Mouse (Mus musculus) fat pad, adult 2 months (tissue): ENCODE data around the gene Prom1.
"Not testable (repeated sequence)": the region's sequence is repeated elsewhere in the genome, so short reads cannot be mapped to it uniquely, and the experiment has no call there.

Experiments used
- DNase-seq: peaks from one replicate; pipeline ENCODE4 v3.0.0-alpha.2; 2011; ENCODE audit warnings: low read depth, low spot score; ENCODE audit errors: extremely low read depth

Gene Prom1

GRCm38 (mm10) chr5:44101231-44102110, at the start of gene Prom1:
Gene Prom1, minus strand, starts transcription at chr5:44102032.
- no peak for DNase-seq

- DNase-seq = no peak
Measured at GRCm38 (mm10) chr5:44147732-44148131, 45.9 kb upstream of the Prom1 start.

GRCm38 (mm10) chr5:44146437-44147332, 44.9 kb upstream of the Prom1 start:
- no peak for DNase-seq

- no peak for DNase-seq
Measured at GRCm38 (mm10) chr5:44143467-44144235, 41.8 kb upstream of the Prom1 start.

GRCm38 (mm10) chr5:44127487-44127886, 25.7 kb upstream of the Prom1 start:
- DNase-seq = no peak

- not testable (repeated sequence) for DNase-seq
Measured at GRCm38 (mm10) chr5:44126574-44126973, 24.7 kb upstream of the Prom1 start.

- no peak for DNase-seq
Measured at GRCm38 (mm10) chr5:44121390-44121789, 19.6 kb upstream of the Prom1 start.

GRCm38 (mm10) chr5:44113138-44113537, 11.3 kb upstream of the Prom1 start:
- no peak for DNase-seq

GRCm38 (mm10) chr5:44109121-44109520, 7.3 kb upstream of the Prom1 start:
- DNase-seq = no peak

- DNase-seq = no peak
Measured at GRCm38 (mm10) chr5:44108125-44108524, 6.3 kb upstream of the Prom1 start.

- DNase-seq = no peak
Measured at GRCm38 (mm10) chr5:44105192-44105591, 3.4 kb upstream of the Prom1 start.

GRCm38 (mm10) chr5:44104686-44105085, 2.9 kb upstream of the Prom1 start:
- DNase-seq = no peak

GRCm38 (mm10) chr5:44104120-44104519, 2.3 kb upstream of the Prom1 start:
- DNase-seq = no peak

GRCm38 (mm10) chr5:44103121-44103520, 1.3 kb upstream of the Prom1 start:
- DNase-seq = no peak

- DNase-seq = no peak
Measured at GRCm38 (mm10) chr5:44100544-44101230, 1.1 kb downstream of the Prom1 start.

GRCm38 (mm10) chr5:44100187-44100543, 1.7 kb downstream of the Prom1 start:
- DNase-seq = no peak

GRCm38 (mm10) chr5:44096996-44097395, 4.8 kb downstream of the Prom1 start:
- DNase-seq = no peak

GRCm38 (mm10) chr5:44096106-44096505, 5.7 kb downstream of the Prom1 start:
- DNase-seq = no peak

- DNase-seq = no peak
Measured at GRCm38 (mm10) chr5:44095697-44096096, 6.1 kb downstream of the Prom1 start.

- no peak for DNase-seq
Measured at GRCm38 (mm10) chr5:44087034-44087433, 14.8 kb downstream of the Prom1 start.
